Mouse (Mus musculus) kidney, postnatal 36 days (tissue): Measurements from ENCODE around the gene Tgfbr1.
A peak's percentile ranks its signal among the peaks of the same experiment; 100 is the strongest.

ENCODE experiments used
- DNase-seq, 2 experiments: peaks; one replicate each; pipeline ENCODE4 v3.0.0; 2021 to 2022; ENCODE audit warnings: mixed read lengths in 2 of 2

Tgfbr1 gene

GRCm38 (mm10) chr4:47424376-47424775 is 71.4 kb downstream of the Tgfbr1 start:
- DNase-seq: peak in 1 of 2 experiments; percentile 12

- no peak for DNase-seq
Measured at GRCm38 (mm10) chr4:47425247-47425830, 72.3 kb downstream of the Tgfbr1 start.

- DNase-seq: no peak
Measured at GRCm38 (mm10) chr4:47427606-47428005, 74.6 kb downstream of the Tgfbr1 start.

- no peak for DNase-seq
Measured at GRCm38 (mm10) chr4:47430557-47430956, 77.5 kb downstream of the Tgfbr1 start.

- no peak for DNase-seq
Measured at GRCm38 (mm10) chr4:47431081-47431480, 78.1 kb downstream of the Tgfbr1 start.

GRCm38 (mm10) chr4:47432766-47433165 is 79.7 kb downstream of the Tgfbr1 start:
- no peak for DNase-seq

- DNase-seq: no peak
Measured at GRCm38 (mm10) chr4:47435131-47435530, 82.1 kb downstream of the Tgfbr1 start.

GRCm38 (mm10) chr4:47435566-47436360 is 82.7 kb downstream of the Tgfbr1 start:
- DNase-seq: no peak

GRCm38 (mm10) chr4:47437365-47438340 is 84.6 kb downstream of the Tgfbr1 start:
- peak; percentile 81 to 90 for DNase-seq

- DNase-seq: no peak
Measured at GRCm38 (mm10) chr4:47438956-47439355, 85.9 kb downstream of the Tgfbr1 start.

GRCm38 (mm10) chr4:47440951-47441350 is 87.9 kb downstream of the Tgfbr1 start:
- no peak for DNase-seq

- DNase-seq: no peak
Measured at GRCm38 (mm10) chr4:47448526-47448925, 95.5 kb downstream of the Tgfbr1 start.

- no peak for DNase-seq
Measured at GRCm38 (mm10) chr4:47449116-47449515, 96.1 kb downstream of the Tgfbr1 start.

- DNase-seq: no peak
Measured at GRCm38 (mm10) chr4:47449586-47450522, 96.8 kb downstream of the Tgfbr1 start.
